In genomic region chr11:88703220-88703619, GRCm38 (mm10) we compare ENCODE assay signal across 13 mouse cellular contexts. TPM values are rescaled to one million over a fixed set of nuclear protein-coding genes. Genes with fewer than 3 reads are reported as not detected.
DNase-seq lines count a peak whose midpoint lies in the region; ATAC-seq lines count a peak whose summit lies in the region.
"Had no signal": no experiment of that assay in that cellular context is flagged by ENCODE, and none has a peak within 500 bp of the region (broad histone marks: within the 10 kb centered on the region; RNA-seq: fewer than 3 reads in every experiment).

No protein-coding gene starts in this region.

- H3K9ac ChIP-seq in heart, embryonic 15.5 days = no peak overlapping the region
- H3K9ac ChIP-seq in hindbrain, embryonic 14.5 days = no peak overlapping the region
- H3K9ac ChIP-seq in neural tube, embryonic 11.5 days (ENCODE audit: low read length) = no peak overlapping the region
- H3K9ac ChIP-seq: embryonic facial prominence, embryonic 15.5 days had no signal

- ATAC-seq in heart, embryonic 15.5 days (replicated peaks; ENCODE audit: insufficient number of reproducible peaks, insufficient read depth, low FRiP score, low read depth) = no peak
- ATAC-seq in hindbrain, embryonic 14.5 days (ENCODE audit: low FRiP score) = no peak
- ATAC-seq in neural tube, embryonic 11.5 days (ENCODE audit: insufficient read depth, low FRiP score, low TSS enrichment) = peak; percentile 51; the same call in 1 of the 2 replicates

- H3K9me3 ChIP-seq in heart, embryonic 15.5 days (replicated peaks) = no peaks in the 10 kb centered on the region
- no peaks in the 10 kb centered on the region for H3K9me3 ChIP-seq in hindbrain, embryonic 14.5 days (ENCODE audit: control insufficient read depth, low read length)
- no peaks in the 10 kb centered on the region for H3K9me3 ChIP-seq in neural tube, embryonic 11.5 days (ENCODE audit: control insufficient read depth, low read length)
- H3K9me3 ChIP-seq: embryonic facial prominence, embryonic 15.5 days had no signal

- intact Hi-C loops in heart, postnatal 10 days (cut with DNase I) = no loop called here

- peak overlapping the region; percentile 43; the same call in 1 of the 2 replicates for H3K27ac ChIP-seq in heart, embryonic 15.5 days
- peak overlapping the region; percentile 74; the same call in 1 of the 2 replicates for H3K27ac ChIP-seq in hindbrain, embryonic 14.5 days
- H3K27ac ChIP-seq in neural tube, embryonic 11.5 days (ENCODE audit: low read depth, low read length) = peak overlapping the region; percentile 49
- H3K27ac ChIP-seq: embryonic facial prominence, embryonic 15.5 days had no signal

- no peak overlapping the region for H3K4me3 ChIP-seq in heart, embryonic 15.5 days
- no peak overlapping the region for H3K4me3 ChIP-seq in hindbrain, embryonic 14.5 days (replicated peaks; ENCODE audit: low read length)
- no peak overlapping the region for H3K4me3 ChIP-seq in neural tube, embryonic 11.5 days (ENCODE audit: low read depth, low read length)
- H3K4me3 ChIP-seq: embryonic facial prominence, embryonic 15.5 days had no signal

- H3K27me3 ChIP-seq in heart, embryonic 15.5 days = no peaks in the 10 kb centered on the region
- no peaks in the 10 kb centered on the region for H3K27me3 ChIP-seq in hindbrain, embryonic 14.5 days (ENCODE audit: control insufficient read depth, insufficient read depth, low read length)
- H3K27me3 ChIP-seq in neural tube, embryonic 11.5 days (ENCODE audit: control insufficient read depth, insufficient read depth, low read length) = no peaks in the 10 kb centered on the region
- H3K27me3 ChIP-seq: embryonic facial prominence, embryonic 15.5 days had no signal

- peaks cover 35% of the 10 kb centered on the region for H3K36me3 ChIP-seq in heart, embryonic 15.5 days
- H3K36me3 ChIP-seq in hindbrain, embryonic 14.5 days (replicated peaks; ENCODE audit: control insufficient read depth, insufficient read depth) = peaks cover 46% of the 10 kb centered on the region
- peaks cover 11% of the 10 kb centered on the region for H3K36me3 ChIP-seq in neural tube, embryonic 11.5 days (ENCODE audit: control insufficient read depth, insufficient read depth, low read length)

- DNase-seq in heart, postnatal 10 days = no peak
- DNase-seq in embryo, embryonic 9.5 days (ENCODE audit: extremely low spot score) = peak; percentile 58
- no peak for DNase-seq in hindbrain, embryonic 14.5 days (ENCODE audit: low spot score)
- no peak for DNase-seq in neural tube, embryonic 11.5 days (ENCODE audit: low spot score)
- DNase-seq in testis, postnatal 14 days (ENCODE audit: low spot score) = no peak
- DNase-seq in ovary, postnatal 10 days (ENCODE audit: low spot score) = no peak
- DNase-seq in lung, postnatal 14 days = no peak
- DNase-seq: adrenal gland, postnatal 25 days; cerebellum, adult 18-20 months; heart, postnatal 36 days; thymus, postnatal 4 days had no signal

- H3K4me1 ChIP-seq in heart, embryonic 15.5 days (replicated peaks) = peaks cover 30% of the 10 kb centered on the region
- H3K4me1 ChIP-seq in hindbrain, embryonic 14.5 days (replicated peaks; ENCODE audit: control insufficient read depth, insufficient read depth, low read length) = peaks cover 51% of the 10 kb centered on the region
- H3K4me1 ChIP-seq in neural tube, embryonic 11.5 days (ENCODE audit: control insufficient read depth, insufficient read depth, low read length) = peaks cover 62% of the 10 kb centered on the region

- H3K4me2 ChIP-seq in heart, embryonic 15.5 days = no peak overlapping the region
- 0 out of 2 replicates have a peak overlapping the region, but pooled peaks have one; percentile 0 for H3K4me2 ChIP-seq in hindbrain, embryonic 14.5 days (replicated peaks)
- H3K4me2 ChIP-seq in neural tube, embryonic 11.5 days (ENCODE audit: low read depth) = no peak overlapping the region
- H3K4me2 ChIP-seq: embryonic facial prominence, embryonic 15.5 days had no signal

- WGBS in heart, embryonic 15.5 days = 13% methylated on average over 4 of the region's 4 CpGs
- 20% methylated on average over 4 of the region's 4 CpGs for WGBS in hindbrain, embryonic 14.5 days
- WGBS in neural tube, embryonic 11.5 days = 25% methylated on average over 4 of the region's 4 CpGs

RNA-seq across cellular contexts. Expression of gene Msi2, which starts 15.1 kb away (rescaled TPM):
- 17.2 and 19.6 TPM in 2 replicates for polyA plus RNA-seq in heart, embryonic 15.5 days (2015; fragmentation: Nextera tagmentation; extraction: Ambion mirVana)
- total RNA-seq in heart, postnatal 10 days (2021) = 100 to 1,000 TPM; 218 to 219 TPM
- 22.4 and 26.5 TPM in 2 replicates for polyA plus RNA-seq in hindbrain, embryonic 14.5 days (2014; fragmentation: Nextera tagmentation; extraction: Ambion mirVana)
- polyA plus RNA-seq in neural tube, embryonic 11.5 days (2014; fragmentation: Nextera tagmentation; extraction: Ambion mirVana) = 19.7 and 20.6 TPM in 2 replicates
